Mouse (Mus musculus) ES-E14 (cell line): ENCODE results near the gene Kcnip3. TPM values are rescaled to one million over a fixed set of nuclear protein-coding genes. Genes with fewer than 3 reads are reported as not detected.

Experiments
- DNase-seq: peaks from one replicate; pipeline ENCODE4 v3.0.0-alpha.2; 2013; ENCODE audit warnings: low read depth, low spot score
- H3K27ac ChIP-seq: 2 replicates; pipeline ENCODE4 v1.5.1; 2012; ENCODE audit warnings: low read depth, mild to moderate bottlenecking, low read length, moderate library complexity, mixed read lengths; ENCODE audit not compliant: poor library complexity, insufficient read depth, severe bottlenecking
- H3K36me3 ChIP-seq: 2 replicates; pipeline ENCODE4 v1.6.1; 2012; ENCODE audit warnings: mild to moderate bottlenecking, low read length, moderate library complexity, mixed read lengths; ENCODE audit not compliant: control insufficient read depth, poor library complexity, insufficient read depth, severe bottlenecking
- H3K4me1 ChIP-seq, 2 experiments: fragments of 150-350 bp in 1 of 2; sonication (generic) in 1 of 2; 2 replicates each; pipeline ENCODE4 v1.6.1; 2012; ENCODE audit warnings: low read length in 2 of 2, mild to moderate bottlenecking in 1 of 2, mixed read lengths in 1 of 2; ENCODE audit not compliant: control insufficient read depth in 2 of 2, insufficient read depth in 2 of 2, poor library complexity in 1 of 2
- H3K4me3 ChIP-seq, 2 experiments: fragments of 150-350 bp in 1 of 2; sonication (generic) in 1 of 2; 2 replicates each; pipeline ENCODE4 v1.5.1; 2012; ENCODE audit warnings: low read length in 2 of 2, low read depth in 1 of 2, mild to moderate bottlenecking in 1 of 2, mixed read lengths in 1 of 2; ENCODE audit not compliant: insufficient read depth in 1 of 2, poor library complexity in 1 of 2, severe bottlenecking in 1 of 2
- H3K9ac ChIP-seq: 2 replicates; pipeline ENCODE4 v1.6.1; 2012; ENCODE audit warnings: low read depth, mild to moderate bottlenecking, low read length, mixed read lengths; ENCODE audit not compliant: poor library complexity, insufficient read depth, severe bottlenecking
- H3K9me3 ChIP-seq: fragments of 150-350 bp; sonication (generic); 2 replicates; pipeline ENCODE4 v1.6.1; 2012; ENCODE audit warnings: low read depth, mild to moderate bottlenecking, low read length; ENCODE audit not compliant: control insufficient read depth, insufficient read depth
- CHD2 ChIP-seq: IDR thresholded peaks from 2 replicates; pipeline ENCODE4 v1.6.1; 2014; ENCODE audit warnings: mild to moderate bottlenecking, low read depth, low read length, inconsistent platforms
- HCFC1 ChIP-seq: IDR thresholded peaks from 2 replicates; pipeline ENCODE4 v1.6.1; 2012; ENCODE audit warnings: low read length, inconsistent platforms, borderline replicate concordance; ENCODE audit not compliant: insufficient read depth
- MAFK ChIP-seq: IDR thresholded peaks from 2 replicates; pipeline ENCODE4 v1.6.1; 2014; ENCODE audit warnings: mild to moderate bottlenecking, low read depth, low read length, inconsistent platforms; ENCODE audit not compliant: insufficient read depth
- ZC3H11A ChIP-seq: IDR thresholded peaks from 2 replicates; pipeline ENCODE4 v1.6.1; 2012; ENCODE audit warnings: low read depth, mild to moderate bottlenecking, inconsistent platforms, low read length, borderline replicate concordance
- ZNF384 ChIP-seq: IDR thresholded peaks from 2 replicates; pipeline ENCODE4 v1.6.1; 2012; ENCODE audit warnings: low read depth, low read length, inconsistent platforms
- in situ Hi-C, 2 experiments: fragments of 600-800 bp; cut with MboI; formaldehyde crosslinking; loops; one replicate each; pipeline ENCODE4 v1.15.1; 2025; ENCODE audit warnings: low sequenced_read_pairs in 2 of 2, inconsistent platforms in 1 of 2; ENCODE audit not compliant: unreplicated experiment in 2 of 2
- total RNA-seq: library from RNA; depleted of rRNA; stranded (reverse); fragments of 300-350 nt; gene quantifications from 2 replicates; pipeline ENCODE4 v1.2.3, GENCODE M21; 2012

The Kcnip3 gene
- total RNA-seq, 1 experiment, result 3.0 TPM

DNA sequence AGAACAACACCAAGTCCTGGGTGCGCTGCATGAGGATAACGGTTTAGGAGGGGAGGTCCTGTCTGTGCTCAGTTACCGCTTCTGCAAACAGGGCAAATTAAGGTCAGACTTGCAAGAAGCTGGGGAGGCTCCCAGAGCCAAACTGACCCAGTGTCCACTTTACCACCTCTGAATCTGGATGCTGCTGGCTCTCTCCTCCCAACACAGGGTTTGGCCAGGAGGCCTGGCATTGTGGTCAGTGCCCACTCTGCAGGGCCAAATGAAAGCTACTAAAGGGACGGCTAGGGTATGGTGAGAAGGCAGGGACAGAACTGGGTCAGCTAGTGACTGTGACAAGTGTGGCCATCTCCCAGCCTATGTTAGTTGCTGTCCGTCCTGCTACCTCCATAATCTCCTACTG lies 2.6 kb downstream of the Kcnip3 start:
- Histone ChIP-seq H3K36me3 (no peaks in the 10 kb centered on the region), H3K4me1 (peaks cover 0 to 2% of the 10 kb centered on the region in 2 experiments; a peak in 1 of 4 replicates), H3K9ac (no peak overlapping the region), H3K27ac (no peak overlapping the region), H3K9me3 (no peaks in the 10 kb centered on the region), H3K4me3 (no peak overlapping the region)
- no peak for DNase-seq
- TF ChIP-seq MAFK, result no peak
- TF ChIP-seq CHD2, result no peak
- TF ChIP-seq ZC3H11A, result no peak
- TF ChIP-seq HCFC1, result no peak
- no peak for TF ChIP-seq ZNF384
- in situ Hi-C loops, result no loop called here

- Histone ChIP-seq H3K4me1 (peaks cover 0 to 2% of the 10 kb centered on the region in 2 experiments; a peak in 1 of 4 replicates), H3K27ac (no peak overlapping the region), H3K4me3 (no peak overlapping the region), H3K9ac (no peak overlapping the region), H3K9me3 (no peaks in the 10 kb centered on the region), H3K36me3 (no peaks in the 10 kb centered on the region)
- in situ Hi-C loops, result no loop called here
- DNase-seq, result no peak
- TF ChIP-seq HCFC1 (no peak), MAFK (no peak), ZC3H11A (no peak), CHD2 (no peak), ZNF384 (no peak)
Observed at GRCm38 (mm10) chr2:127518831-127519230, 3.1 kb downstream of the Kcnip3 start.

DNA sequence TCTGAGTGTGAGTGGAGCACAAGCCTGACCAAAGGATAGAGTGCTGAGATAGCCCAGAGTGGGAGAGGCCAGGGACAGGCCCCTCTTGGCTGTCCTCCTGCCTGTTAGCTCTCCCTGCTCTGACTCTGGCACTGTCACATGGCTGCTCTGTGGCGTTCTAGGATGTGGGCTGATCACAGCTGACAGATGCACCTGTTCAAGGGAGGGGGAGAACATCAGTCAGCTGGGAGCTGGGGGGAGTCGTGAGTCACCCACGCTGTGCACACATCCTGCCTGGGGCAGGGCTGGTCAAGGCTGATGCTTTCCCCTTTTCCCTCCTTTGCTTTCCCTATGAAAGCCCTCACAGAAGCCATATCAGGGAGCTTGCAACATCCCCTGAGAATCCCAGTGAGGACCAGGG lies 3.6 kb downstream of the Kcnip3 start:
- Histone ChIP-seq H3K36me3 (no peaks in the 10 kb centered on the region), H3K27ac (no peak overlapping the region), H3K9me3 (no peaks in the 10 kb centered on the region), H3K4me1 (peaks cover 0 to 2% of the 10 kb centered on the region in 2 experiments; a peak in 1 of 4 replicates), H3K4me3 (no peak overlapping the region), H3K9ac (no peak overlapping the region)
- in situ Hi-C loops, result no loop called here
- no peak for TF ChIP-seq HCFC1
- TF ChIP-seq CHD2, result no peak
- no peak for TF ChIP-seq ZC3H11A
- no peak for TF ChIP-seq ZNF384
- no peak for TF ChIP-seq MAFK
- DNase-seq, result no peak

DNA sequence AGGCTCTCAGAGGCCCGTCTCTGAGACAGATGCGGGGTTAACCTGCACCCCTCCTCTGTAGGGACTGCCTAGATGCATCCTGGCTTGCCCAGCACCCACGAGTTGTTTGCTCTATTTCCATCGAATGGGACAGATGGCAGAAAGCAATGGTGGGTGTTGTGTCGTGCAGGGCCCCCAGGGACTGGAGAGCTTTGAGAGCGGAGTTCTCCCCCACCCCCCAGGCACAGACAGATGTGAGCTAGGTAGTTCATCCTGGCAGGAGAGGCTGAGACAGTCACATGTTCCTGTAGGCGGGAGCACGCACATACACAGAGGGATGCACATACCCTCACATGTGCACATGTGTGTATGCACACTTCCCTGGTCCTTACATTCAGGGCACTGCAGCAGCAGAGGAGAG lies 4.8 kb downstream of the Kcnip3 start:
- no peak for TF ChIP-seq MAFK
- TF ChIP-seq ZNF384, result no peak
- no peak for TF ChIP-seq ZC3H11A
- TF ChIP-seq HCFC1, result no peak
- no peak for TF ChIP-seq CHD2
- no peak for DNase-seq
- in situ Hi-C loops, result no loop called here
- Histone ChIP-seq H3K4me3 (no peak overlapping the region), H3K9ac (no peak overlapping the region), H3K4me1 (peaks cover 0 to under 1% of the 10 kb centered on the region in 2 experiments; a peak in 1 of 4 replicates), H3K36me3 (no peaks in the 10 kb centered on the region), H3K27ac (no peak overlapping the region), H3K9me3 (no peaks in the 10 kb centered on the region)

DNA sequence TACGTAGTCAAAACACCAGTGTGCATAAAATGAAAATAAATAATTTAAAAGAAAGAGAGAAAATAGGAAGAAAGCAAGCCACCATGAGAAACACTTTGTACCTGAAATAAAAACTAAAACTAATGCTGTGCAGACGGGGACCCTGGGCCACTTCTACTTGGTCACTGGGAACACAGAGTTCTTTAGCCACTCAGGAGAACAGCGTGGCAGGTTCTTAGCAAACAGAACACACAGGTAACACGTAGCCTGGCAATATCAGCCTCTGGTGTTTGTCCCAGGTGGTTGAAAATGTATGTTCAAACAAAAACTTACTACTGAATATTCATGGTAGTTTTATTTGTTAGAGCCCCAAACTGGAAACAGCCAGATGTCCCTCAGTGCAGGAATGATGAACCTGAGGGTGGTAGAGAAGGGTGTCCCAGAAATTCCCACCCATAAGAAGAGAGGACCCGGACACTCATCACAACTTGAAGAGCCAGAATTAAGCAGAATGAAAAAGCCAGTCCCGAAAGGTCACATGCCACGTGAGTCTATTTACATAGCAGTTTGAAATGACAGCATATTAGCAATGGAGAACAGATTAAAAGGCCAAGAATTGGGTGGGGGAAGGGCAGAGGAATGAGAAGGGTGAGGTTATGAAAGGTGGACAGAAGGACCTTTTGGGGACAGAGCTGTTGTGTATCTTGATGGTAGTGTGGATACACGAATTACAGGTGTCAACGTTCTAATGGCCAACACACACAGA lies 7.3 kb downstream of the Kcnip3 start:
- Histone ChIP-seq H3K4me1 (no peaks in the 10 kb centered on the region), H3K27ac (no peak overlapping the region), H3K9me3 (no peaks in the 10 kb centered on the region), H3K4me3 (no peak overlapping the region), H3K9ac (no peak overlapping the region), H3K36me3 (no peaks in the 10 kb centered on the region)
- no peak for DNase-seq
- TF ChIP-seq HCFC1, result no peak
- no peak for TF ChIP-seq CHD2
- no peak for TF ChIP-seq ZC3H11A
- no peak for TF ChIP-seq ZNF384
- no peak for TF ChIP-seq MAFK
- in situ Hi-C loops, result no loop called here
